Mouse (Mus musculus) CH12.LX (cell line): ENCODE data around the gene Atp5d. TPM values are rescaled to one million over a fixed set of nuclear protein-coding genes. Genes with fewer than 3 reads are reported as not detected.

Experiments used
- DNase-seq: peaks from one replicate; pipeline ENCODE4 v3.0.0-alpha.2; 2013; ENCODE audit errors: extremely low read depth
- H3K27ac ChIP-seq: 2 replicates; pipeline ENCODE4 v1.5.1; 2012; ENCODE audit warnings: low read depth, mild to moderate bottlenecking, control low read depth, moderate library complexity; ENCODE audit not compliant: insufficient read depth
- H3K27me3 ChIP-seq: replicated peaks from 2 replicates; pipeline ENCODE3; 2012; ENCODE audit warnings: inconsistent platforms
- H3K36me3 ChIP-seq, 2 experiments: replicated peaks in 1 of 2; 2 replicates each; pipeline versions ENCODE3 to v1.6.1; 2012; ENCODE audit warnings: inconsistent platforms in 1 of 2, low read length in 1 of 2, mild to moderate bottlenecking in 1 of 2, mixed read lengths in 1 of 2, moderate library complexity in 1 of 2; ENCODE audit not compliant: control insufficient read depth in 1 of 2, insufficient read depth in 1 of 2
- H3K4me1 ChIP-seq, 2 experiments: 2 replicates each; pipeline ENCODE4 v1.6.1; 2012; ENCODE audit warnings: inconsistent platforms in 1 of 2, moderate library complexity in 1 of 2; ENCODE audit not compliant: insufficient read depth in 2 of 2, control insufficient read depth in 1 of 2
- H3K4me2 ChIP-seq: 2 replicates; pipeline ENCODE4 v1.6.1; 2012; ENCODE audit warnings: low read depth, mild to moderate bottlenecking, control low read depth; ENCODE audit not compliant: poor library complexity, insufficient read depth, severe bottlenecking
- H3K4me3 ChIP-seq, 3 experiments: fragments of 150-350 bp in 1 of 3; sonication (generic) in 1 of 3; replicated peaks in 1 of 3; 2 replicates each; pipeline versions ENCODE3 to v1.5.1; 2011 to 2012; ENCODE audit warnings: low read depth in 2 of 3, low read length in 2 of 3, mild to moderate bottlenecking in 2 of 3, moderate library complexity in 2 of 3, control low read depth in 1 of 3, improper control_type of control experiment in 1 of 3, inconsistent platforms in 1 of 3, mixed read lengths in 1 of 3; ENCODE audit not compliant: poor library complexity in 1 of 3
- H3K79me2 ChIP-seq: replicated peaks from 2 replicates; pipeline ENCODE4 v1.6.1; 2012; ENCODE audit warnings: mild to moderate bottlenecking, moderate library complexity; ENCODE audit not compliant: control insufficient read depth, poor library complexity, insufficient read depth, severe bottlenecking; ENCODE audit errors: extremely low read depth
- H3K9ac ChIP-seq: 2 replicates; pipeline ENCODE4 v1.6.1; 2012; ENCODE audit warnings: low read depth, mild to moderate bottlenecking, control low read depth, moderate library complexity; ENCODE audit not compliant: insufficient read depth
- H3K9me3 ChIP-seq: replicated peaks from 2 replicates; pipeline ENCODE3; 2012; ENCODE audit warnings: low read length, inconsistent platforms, mixed read lengths
- BHLHE40 ChIP-seq: IDR thresholded peaks from 2 replicates; pipeline ENCODE4 v1.6.1; 2011; ENCODE audit warnings: mild to moderate bottlenecking, low read depth, low read length, improper control_type of control experiment
- CHD1 ChIP-seq: IDR thresholded peaks from 2 replicates; pipeline ENCODE4 v1.6.1; 2012; ENCODE audit warnings: low read depth, low read length, improper control_type of control experiment, inconsistent platforms
- CHD2 ChIP-seq: IDR thresholded peaks from 2 replicates; pipeline ENCODE4 v1.6.1; 2011; ENCODE audit warnings: low read length, improper control_type of control experiment
- E2F4 ChIP-seq: IDR thresholded peaks from 2 replicates; pipeline ENCODE4 v1.6.1; 2011; ENCODE audit warnings: low read depth, low read length, improper control_type of control experiment; ENCODE audit not compliant: insufficient replicate concordance
- ELF1 ChIP-seq: IDR thresholded peaks from 2 replicates; pipeline ENCODE4 v1.6.1; 2014; ENCODE audit warnings: low read depth, mild to moderate bottlenecking, inconsistent platforms, low read length, improper control_type of control experiment
- GABPA ChIP-seq: IDR thresholded peaks from 2 replicates; pipeline ENCODE4 v1.6.1; 2012; ENCODE audit warnings: low read depth, low read length, improper control_type of control experiment, inconsistent platforms; ENCODE audit not compliant: insufficient replicate concordance
- HCFC1 ChIP-seq: IDR thresholded peaks from 2 replicates; pipeline ENCODE4 v1.6.1; 2012; ENCODE audit warnings: low read depth, mild to moderate bottlenecking, inconsistent platforms, low read length, improper control_type of control experiment
- IRF4 ChIP-seq: IDR thresholded peaks from 2 replicates; pipeline ENCODE4 v1.6.1; 2014; ENCODE audit warnings: low read depth, mild to moderate bottlenecking, inconsistent platforms, low read length, improper control_type of control experiment
- JUND ChIP-seq: conservative IDR thresholded peaks from 2 replicates; pipeline ENCODE4 v1.6.1; 2011; ENCODE audit warnings: low read depth, low read length, improper control_type of control experiment
- MAFK ChIP-seq: IDR thresholded peaks from 2 replicates; pipeline ENCODE4 v1.6.1; 2011; ENCODE audit warnings: low read length, improper control_type of control experiment; ENCODE audit not compliant: insufficient replicate concordance
- MAX ChIP-seq: IDR thresholded peaks from 2 replicates; pipeline ENCODE4 v1.6.1; 2011; ENCODE audit warnings: low read length, improper control_type of control experiment
- MAZ ChIP-seq: IDR thresholded peaks from 2 replicates; pipeline ENCODE4 v1.6.1; 2012; ENCODE audit warnings: low read depth, mild to moderate bottlenecking, inconsistent platforms, low read length, improper control_type of control experiment, moderate library complexity
- MEF2A ChIP-seq: IDR thresholded peaks from 2 replicates; pipeline ENCODE4 v1.6.1; 2014; ENCODE audit warnings: low read depth, mild to moderate bottlenecking, inconsistent platforms, low read length, improper control_type of control experiment, borderline replicate concordance
- MYC ChIP-seq: IDR thresholded peaks from 2 replicates; pipeline ENCODE4 v1.6.1; 2011; ENCODE audit warnings: low read depth, mild to moderate bottlenecking, improper control_type of control experiment, low read length
- NELFE ChIP-seq: IDR thresholded peaks from 2 replicates; pipeline ENCODE4 v1.6.1; 2011; ENCODE audit warnings: low read depth, low read length, improper control_type of control experiment
- NRF1 ChIP-seq: IDR thresholded peaks from 2 replicates; pipeline ENCODE4 v1.6.1; 2014; ENCODE audit warnings: low read depth, mild to moderate bottlenecking, inconsistent platforms, low read length, improper control_type of control experiment, moderate library complexity
- POLR2A ChIP-seq: IDR thresholded peaks from 2 replicates; pipeline ENCODE4 v1.6.1; 2011; ENCODE audit warnings: low read depth, mild to moderate bottlenecking, improper control_type of control experiment, low read length
- POLR2AphosphoS2 ChIP-seq: IDR thresholded peaks from 2 replicates; pipeline ENCODE4 v1.6.1; 2011; ENCODE audit warnings: low read depth, low read length, improper control_type of control experiment
- RAD21 ChIP-seq: IDR thresholded peaks from 2 replicates; pipeline ENCODE4 v1.6.1; 2011; ENCODE audit warnings: low read depth, mild to moderate bottlenecking, low read length, improper control_type of control experiment, moderate library complexity
- RCOR1 ChIP-seq: conservative IDR thresholded peaks from 2 replicates; pipeline ENCODE4 v1.6.1; 2012; ENCODE audit warnings: low read depth, mild to moderate bottlenecking, inconsistent platforms, low read length, improper control_type of control experiment
- SIN3A ChIP-seq: IDR thresholded peaks from 2 replicates; pipeline ENCODE4 v1.6.1; 2012; ENCODE audit warnings: low read length, improper control_type of control experiment, inconsistent platforms
- SMC3 ChIP-seq: IDR thresholded peaks from 2 replicates; pipeline ENCODE4 v1.6.1; 2011; ENCODE audit warnings: low read depth, low read length, improper control_type of control experiment
- TBP ChIP-seq: conservative IDR thresholded peaks from 2 replicates; pipeline ENCODE4 v1.6.1; 2011; ENCODE audit warnings: low read depth, low read length, improper control_type of control experiment
- TCF12 ChIP-seq: IDR thresholded peaks from 2 replicates; pipeline ENCODE4 v1.6.1; 2014; ENCODE audit warnings: low read depth, mild to moderate bottlenecking, inconsistent platforms, low read length, improper control_type of control experiment
- UBTF ChIP-seq: IDR thresholded peaks from 2 replicates; pipeline ENCODE4 v1.6.1; 2012; ENCODE audit warnings: low read depth, mild to moderate bottlenecking, inconsistent platforms, low read length, improper control_type of control experiment, moderate library complexity
- USF1 ChIP-seq: IDR thresholded peaks from 2 replicates; pipeline ENCODE4 v1.6.1; 2014; ENCODE audit warnings: low read depth, mild to moderate bottlenecking, inconsistent platforms, low read length, improper control_type of control experiment
- USF2 ChIP-seq: conservative IDR thresholded peaks from 2 replicates; pipeline ENCODE4 v1.6.1; 2011; ENCODE audit warnings: low read depth, low read length, improper control_type of control experiment
- ZC3H11A ChIP-seq: IDR thresholded peaks from 2 replicates; pipeline ENCODE4 v1.6.1; 2012; ENCODE audit warnings: low read depth, mild to moderate bottlenecking, inconsistent platforms, low read length, improper control_type of control experiment
- ZMIZ1 ChIP-seq: IDR thresholded peaks from 2 replicates; pipeline ENCODE4 v1.6.1; 2012; ENCODE audit warnings: low read depth, mild to moderate bottlenecking, inconsistent platforms, low read length, improper control_type of control experiment
- ZNF384 ChIP-seq: IDR thresholded peaks from 2 replicates; pipeline ENCODE4 v1.6.1; 2012; ENCODE audit warnings: low read depth, low read length, improper control_type of control experiment, inconsistent platforms
- dilution Hi-C: fragments of 300-500 bp; cut with MboI; formaldehyde crosslinking; loops from 2 replicates; pipeline ENCODE4 v1.14.3; 2020; ENCODE audit warnings: low sequenced_read_pairs; ENCODE audit not compliant: extremely low pct_unique_long_range_greater_than_20kb, extremely low pct_ligation_motif_present
- in situ Hi-C: fragments of 300-500 bp; cut with MboI; formaldehyde crosslinking; loops from 3 replicates; pipeline ENCODE4 v1.14.3; 2019; ENCODE audit warnings: low sequenced_read_pairs, low pct_ligation_motif_present, low pct_unique_long_range_greater_than_20kb, mixed read lengths
- polyA plus RNA-seq: library from polyadenylated mRNA; unstranded; fragments of >175 nt; gene quantifications from 2 replicates; pipeline ENCODE4 v1.2.1, GENCODE M21; 2012; ENCODE audit warnings: low read depth; ENCODE audit not compliant: insufficient read length
- total RNA-seq, 2 experiments: library from RNA; depleted of rRNA; stranded (reverse); fragments of 300-350 nt in 1 of 2; fragments of >200 nt in 1 of 2; gene quantifications; 2 replicates each; pipeline ENCODE4 v1.2.3; 2012 to 2014

Atp5d gene
- total and polyA plus RNA-seq, 3 experiments, result 106 to 352 (median 326) TPM

DNA sequence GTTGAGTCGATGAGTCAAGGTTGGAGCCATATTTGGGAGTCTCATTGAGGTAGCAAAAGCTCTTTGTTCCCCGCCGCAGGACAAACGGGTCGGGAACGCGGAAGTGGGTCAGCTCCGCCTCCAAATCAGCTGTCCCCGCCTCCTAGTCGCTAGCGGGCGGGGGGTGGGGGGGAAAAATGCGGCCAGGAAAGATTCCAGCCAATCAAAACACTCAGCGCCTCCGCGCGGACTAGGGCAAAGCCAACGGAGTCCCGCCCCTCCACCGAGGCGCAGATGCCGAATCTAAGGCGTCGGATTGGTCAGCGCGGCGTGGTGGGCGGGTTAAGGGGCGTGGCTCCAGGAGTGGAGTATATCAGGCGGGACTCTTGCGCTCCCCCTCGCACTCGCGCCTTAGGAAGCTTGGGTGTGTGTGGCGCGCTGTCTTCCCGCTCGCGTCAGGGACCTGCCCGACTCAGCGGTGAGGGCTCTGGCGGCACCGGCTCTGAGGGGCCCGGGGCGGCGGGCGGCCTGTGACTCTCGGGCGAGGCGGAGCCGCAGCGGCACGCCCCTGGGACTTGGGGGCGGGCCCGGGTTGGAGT lies 29.1 kb downstream of the Atp5d start:
- in situ Hi-C loops, result no loop called here
- DNase-seq, result peak; percentile 98
- H3K4me1 ChIP-seq, result peaks cover 16 to 62% of the 10 kb centered on the region in 2 experiments

DNA sequence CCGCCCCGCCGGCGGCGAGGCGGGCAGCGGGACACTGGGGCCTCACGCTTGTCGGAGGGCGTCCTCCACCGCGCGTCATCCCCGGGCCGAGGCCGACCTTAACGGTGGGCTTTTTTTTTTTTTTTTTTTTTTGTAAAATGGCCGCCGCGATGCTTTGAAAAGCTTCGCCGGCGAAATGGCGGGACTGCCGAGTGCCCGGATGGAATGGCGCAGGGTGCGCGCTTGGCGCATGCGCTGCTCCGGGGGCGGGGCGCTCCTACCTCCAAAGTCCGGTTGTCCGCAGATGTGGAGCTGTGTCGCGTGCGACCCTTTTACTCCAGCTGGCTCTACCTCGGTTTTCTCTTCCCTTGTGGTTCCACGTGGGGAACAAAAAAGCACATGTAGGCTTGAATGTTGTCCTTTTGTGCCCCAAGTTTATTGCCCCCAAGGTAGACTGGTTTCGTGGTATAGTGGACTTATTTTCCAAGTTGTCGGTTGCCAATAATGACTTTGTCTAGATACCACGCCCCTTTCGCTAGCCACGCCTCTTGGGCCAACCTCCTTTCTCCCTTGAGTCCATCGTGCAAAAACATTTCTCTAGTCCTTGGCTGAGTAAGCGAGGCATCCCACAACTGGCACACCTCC lies 29.7 kb downstream of the Atp5d start:
- no peaks in the 10 kb centered on the region for H3K9me3 ChIP-seq
- H3K4me2 ChIP-seq, result peak overlapping the region; percentile 80
- peaks cover 25 to 31% of the 10 kb centered on the region in 2 experiments for H3K36me3 ChIP-seq
- peak overlapping the region; percentile 86 for H3K9ac ChIP-seq
- in situ Hi-C loops (no loop called here), dilution Hi-C loops (no loop called here)
- H3K4me1 ChIP-seq, result peaks cover 12 to 56% of the 10 kb centered on the region in 2 experiments; a peak in 3 of 4 replicates
- peak; percentile 93 for DNase-seq
- H3K27me3 ChIP-seq, result no peaks in the 10 kb centered on the region
- H3K27ac ChIP-seq, result peak overlapping the region; percentile 81
- H3K4me3 ChIP-seq, result peak overlapping the region; percentile 63 to 67 (median 66)
- H3K79me2 ChIP-seq, result peaks cover 16% of the 10 kb centered on the region
- TF ChIP-seq E2F4, result 0 out of 2 replicates have a peak, but pooled peaks have one; percentile 65
- TF ChIP-seq MEF2A, result peak; percentile 26; the same call in 1 of the 2 replicates
- TF ChIP-seq NELFE, result no peak; the same call in 1 of the 2 replicates
- TF ChIP-seq HCFC1, result peak; percentile 67
- peak; percentile 87 for TF ChIP-seq ZC3H11A
- peak; percentile 90 for TF ChIP-seq BHLHE40
- TF ChIP-seq POLR2AphosphoS2, result no peak; the same call in 1 of the 2 replicates
- TF ChIP-seq MYC, result peak; percentile 84
- TF ChIP-seq MAFK, result no peak
- TF ChIP-seq POLR2A, result peak; percentile 33; the same call in 1 of the 2 replicates
- TF ChIP-seq TCF12, result peak; percentile 67
- TF ChIP-seq NRF1, result peak; percentile 93
- TF ChIP-seq USF2, result no peak
- peak; percentile 81 for TF ChIP-seq MAX
- TF ChIP-seq ZMIZ1, result no peak
- TF ChIP-seq GABPA, result no peak
- 0 out of 2 replicates have a peak, but pooled peaks have one; percentile 61 for TF ChIP-seq UBTF
- TF ChIP-seq USF1, result no peak
- peak; percentile 96 for TF ChIP-seq SIN3A
- no peak for TF ChIP-seq SMC3
- no peak for TF ChIP-seq JUND
- no peak for TF ChIP-seq RAD21
- TF ChIP-seq RCOR1, result 0 out of 2 replicates have a peak, but pooled peaks have one; percentile 71
- TF ChIP-seq IRF4, result no peak
- TF ChIP-seq ZNF384, result peak; percentile 89

More for the DNA sequence above, 29.1 kb downstream of the Atp5d start:
- peak overlapping the region; percentile 63 to 67 (median 66) for H3K4me3 ChIP-seq
- H3K27ac ChIP-seq, result peak overlapping the region; percentile 81
- peaks cover 16% of the 10 kb centered on the region for H3K79me2 ChIP-seq
- H3K4me2 ChIP-seq, result peak overlapping the region; percentile 83; the same call in 1 of the 2 replicates
- TF ChIP-seq USF2 (no peak), MAZ (peak; percentile 39; the same call in 1 of the 2 replicates), TCF12 (peak; percentile 59; the same call in 1 of the 2 replicates), POLR2A (peak; percentile 100), NRF1 (no peak), CHD1 (no peak), POLR2AphosphoS2 (peak; percentile 99), CHD2 (0 out of 2 replicates have a peak, but pooled peaks have one; percentile 34), HCFC1 (peak; percentile 48; the same call in 1 of the 2 replicates), TBP (peak; percentile 95), NELFE (peak; percentile 99), ZMIZ1 (peak; percentile 98), ELF1 (peak; percentile 99)
- no peaks in the 10 kb centered on the region for H3K27me3 ChIP-seq
- peak overlapping the region; percentile 86 for H3K9ac ChIP-seq
- no peaks in the 10 kb centered on the region for H3K9me3 ChIP-seq
- peaks cover 25 to 31% of the 10 kb centered on the region in 2 experiments for H3K36me3 ChIP-seq
- dilution Hi-C loops, result no loop called here
